Mouse (Mus musculus) lung, postnatal 10 days (tissue): Measurements from ENCODE around the gene Gm29094.
"Not testable (repeated sequence)": the region's sequence is repeated elsewhere in the genome, so short reads cannot be mapped to it uniquely, and the experiment has no call there.

Source experiments
- DNase-seq: peaks from one replicate; pipeline ENCODE4 v3.0.0; 2021

Gene Gm29094

DNA sequence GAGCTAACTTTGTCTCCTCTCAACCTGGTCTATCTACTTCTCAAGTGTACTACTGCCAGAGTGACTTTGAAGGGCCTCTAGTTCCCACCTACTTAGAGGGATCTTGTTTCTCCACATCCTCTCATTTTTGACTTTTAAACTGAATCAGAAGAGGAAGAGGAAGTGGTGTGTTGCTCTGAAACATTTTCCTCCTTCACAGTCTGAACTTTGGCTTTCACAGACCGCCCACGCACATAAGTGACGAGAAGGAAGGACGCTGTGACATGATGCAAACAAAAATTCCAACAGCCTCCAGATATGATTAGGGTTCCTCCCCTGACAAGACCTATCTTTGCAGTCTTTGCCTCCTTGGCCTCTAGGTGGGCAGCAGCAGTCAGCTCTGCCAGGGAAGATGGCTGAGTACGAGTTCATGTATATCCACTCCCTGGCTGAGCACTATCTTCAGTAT is at the start of gene Gm29094, which contains the start of gene Bcl2a1b:
TSS of gene Gm29094 (plus strand) at position 411 of the 448 bp plus-strand sequence.
TSS of gene Bcl2a1b (plus strand) at position 241 of the 448 bp plus-strand sequence.
- DNase-seq = peak; percentile 29

DNA sequence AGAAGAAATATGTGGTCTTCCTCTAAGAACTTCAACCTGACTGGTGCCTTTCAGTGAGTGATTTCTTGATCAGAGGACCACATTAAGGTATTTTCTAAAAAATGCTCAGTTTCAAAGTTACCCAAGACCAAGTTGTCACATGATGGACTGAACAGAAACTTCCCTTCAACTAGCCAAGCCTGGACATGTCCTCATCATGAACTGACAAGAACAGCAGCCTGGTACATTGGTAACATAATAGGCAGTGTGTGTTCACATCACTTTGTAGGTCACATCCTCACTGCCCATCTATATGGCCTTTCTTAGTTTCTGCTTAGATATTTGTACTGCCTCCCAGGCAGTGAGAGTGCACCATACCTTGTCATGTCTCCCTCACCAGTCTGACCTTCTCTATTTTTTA is 26.6 kb upstream of the Gm29094 start:
- not testable (repeated sequence) for DNase-seq

DNA sequence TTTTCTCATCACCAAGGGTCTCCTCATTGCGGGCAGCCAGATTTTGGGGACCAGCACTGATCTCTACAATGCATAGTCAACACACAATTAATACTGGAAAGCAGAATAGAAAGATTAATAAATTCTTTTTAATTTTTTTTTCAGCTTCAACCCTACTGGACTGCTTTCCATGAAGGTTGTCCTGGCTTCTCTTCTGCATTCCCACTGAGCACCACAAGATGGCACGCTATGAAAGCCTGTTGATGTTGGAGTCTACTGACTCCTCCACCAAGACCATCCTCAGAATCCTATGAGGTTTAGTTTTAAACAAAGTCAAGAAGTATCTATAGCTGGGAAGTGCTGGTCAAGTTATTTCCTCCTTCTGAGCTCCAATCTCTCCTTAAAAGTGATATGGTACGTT is 20.3 kb upstream of the Gm29094 start:
- DNase-seq = peak; percentile 88

DNA sequence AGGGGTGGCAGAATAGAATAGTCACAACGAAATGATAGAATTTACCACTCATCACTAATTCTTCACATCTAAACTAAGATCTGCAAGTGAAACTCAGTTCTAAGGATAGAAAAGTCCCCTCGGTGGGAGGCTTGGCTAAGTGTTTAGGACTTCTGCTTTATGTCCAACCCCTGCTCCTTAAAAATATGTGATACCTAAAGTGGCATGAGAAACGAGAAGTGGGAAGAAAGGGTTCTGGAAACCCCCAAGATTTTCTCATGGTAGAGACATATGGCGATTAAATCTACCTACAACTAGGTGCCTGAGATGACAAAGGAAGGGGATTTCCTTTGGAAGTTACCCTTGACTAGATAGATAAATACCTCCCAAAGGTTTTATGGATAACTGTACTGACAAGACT is 19.7 kb upstream of the Gm29094 start:
- not testable (repeated sequence) for DNase-seq

DNA sequence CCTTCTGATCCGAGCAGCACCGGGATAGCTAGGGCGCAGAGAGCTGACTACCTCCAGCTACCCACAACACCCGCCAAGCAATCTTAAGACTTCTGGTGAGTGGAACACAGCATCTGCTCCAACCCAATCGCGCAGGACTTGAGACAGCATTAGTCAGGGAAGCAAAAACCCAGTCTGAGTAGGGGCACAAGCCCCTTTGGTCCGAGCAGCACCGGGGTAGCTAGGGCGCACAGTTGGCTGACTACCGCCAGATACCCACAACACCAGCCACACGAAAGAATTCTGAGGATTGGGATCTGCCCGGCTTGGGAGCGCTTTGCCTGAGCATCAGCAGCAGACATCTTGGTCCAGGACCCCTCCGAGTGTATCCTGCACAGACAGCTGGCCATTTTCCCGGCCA is 12.2 kb upstream of the Gm29094 start:
- not testable (repeated sequence) for DNase-seq

DNA sequence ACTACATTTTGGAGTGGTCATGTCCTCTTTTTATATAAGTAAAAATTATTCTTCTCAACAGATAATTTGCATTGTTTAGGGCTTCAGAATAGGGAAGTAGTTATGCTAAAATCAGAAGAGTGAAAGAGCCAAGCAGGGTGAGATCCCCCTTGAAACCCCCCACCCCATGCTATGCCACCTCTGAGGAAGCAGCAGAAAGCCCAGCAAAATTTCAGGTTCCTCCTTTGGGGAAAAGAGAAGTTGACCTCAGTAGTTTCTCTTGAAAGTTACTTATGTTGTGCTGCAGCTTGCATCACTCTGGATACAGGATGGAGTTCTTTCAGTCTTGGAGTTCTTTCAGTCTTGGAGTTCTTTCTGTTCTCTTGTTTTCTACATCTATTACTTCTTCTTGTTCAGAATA is 3.7 kb upstream of the Gm29094 start:
- not testable (repeated sequence) for DNase-seq

DNA sequence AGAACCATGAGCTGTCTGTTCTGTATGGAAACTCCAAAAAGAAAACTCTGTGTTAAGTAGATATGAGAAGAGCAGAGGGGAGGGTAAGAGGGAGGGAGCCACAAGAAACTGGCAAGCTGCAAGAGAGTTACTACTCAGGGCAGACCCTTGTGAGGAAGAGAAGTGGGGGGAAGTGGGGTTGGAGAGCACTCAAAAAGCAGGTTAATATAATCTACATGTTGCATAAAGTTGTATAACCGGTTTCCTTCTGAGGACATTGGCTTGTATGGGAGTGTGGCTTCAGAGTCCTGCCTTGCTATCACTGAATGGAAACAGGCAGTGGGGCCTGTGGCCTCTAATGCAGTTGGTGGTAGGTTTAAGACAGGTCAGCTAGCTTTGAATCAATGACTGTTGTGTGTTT is 1.7 kb upstream of the Gm29094 start:
- peak; percentile 77 for DNase-seq

DNA sequence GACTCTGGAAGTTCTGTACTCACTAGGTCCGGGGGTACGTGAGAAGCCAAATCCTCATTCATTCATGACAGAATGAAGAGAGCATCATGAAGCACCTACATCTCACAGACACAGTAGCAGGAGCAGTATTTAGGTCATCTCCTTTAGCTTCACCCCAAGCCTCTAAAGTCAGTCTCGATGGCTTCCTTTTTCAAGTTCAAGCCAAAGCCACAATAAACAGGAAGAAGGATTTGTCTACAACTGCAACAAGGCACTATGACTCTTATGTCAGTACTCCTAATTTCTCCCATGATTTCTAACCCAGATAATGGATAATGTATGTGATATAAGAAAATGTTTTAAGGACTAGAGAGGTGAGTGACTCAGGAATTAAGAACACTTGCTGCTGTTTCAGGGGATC is 830 bp upstream of the Gm29094 start:
- DNase-seq = not testable (repeated sequence)

DNA sequence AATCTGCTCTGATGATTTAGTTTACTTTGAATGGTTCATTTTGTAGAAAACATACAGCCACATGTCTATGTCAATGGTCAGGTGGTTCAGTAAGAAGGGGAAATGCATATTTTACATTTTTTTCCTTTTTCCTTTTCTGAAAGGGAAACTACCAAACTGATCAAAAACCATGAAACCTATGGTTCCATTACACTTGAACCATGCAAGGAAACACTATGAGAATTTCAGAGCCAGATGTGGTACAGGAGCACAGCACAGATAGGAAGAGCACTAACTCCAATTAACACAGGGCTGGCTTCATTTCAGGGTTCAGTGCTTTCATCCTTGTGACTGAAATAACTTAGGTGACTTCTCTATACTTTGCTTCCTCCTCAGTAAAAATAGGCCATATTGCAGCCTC is 3.1 kb downstream of the Gm29094 start:
- DNase-seq = not testable (repeated sequence)

DNA sequence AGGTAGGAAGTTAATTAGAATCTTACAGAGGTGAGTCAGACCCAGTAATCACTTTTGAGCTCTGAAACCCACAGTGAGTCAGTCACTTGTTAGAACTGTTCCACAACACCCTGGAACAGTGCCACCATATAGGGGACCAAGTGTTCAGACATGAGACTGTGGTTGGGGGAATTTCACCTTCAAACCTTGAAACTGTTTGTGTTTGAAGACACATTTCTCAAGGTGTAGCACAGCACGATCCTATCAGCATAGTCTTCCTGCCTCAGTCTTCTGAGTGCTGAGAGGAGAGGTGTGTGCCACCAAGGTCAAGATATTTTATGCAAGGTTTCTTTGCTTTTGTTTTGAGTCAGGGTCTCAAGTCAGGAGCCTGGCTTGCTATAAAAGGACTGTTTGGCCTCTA is 9.8 kb downstream of the Gm29094 start:
- DNase-seq = not testable (repeated sequence)

DNA sequence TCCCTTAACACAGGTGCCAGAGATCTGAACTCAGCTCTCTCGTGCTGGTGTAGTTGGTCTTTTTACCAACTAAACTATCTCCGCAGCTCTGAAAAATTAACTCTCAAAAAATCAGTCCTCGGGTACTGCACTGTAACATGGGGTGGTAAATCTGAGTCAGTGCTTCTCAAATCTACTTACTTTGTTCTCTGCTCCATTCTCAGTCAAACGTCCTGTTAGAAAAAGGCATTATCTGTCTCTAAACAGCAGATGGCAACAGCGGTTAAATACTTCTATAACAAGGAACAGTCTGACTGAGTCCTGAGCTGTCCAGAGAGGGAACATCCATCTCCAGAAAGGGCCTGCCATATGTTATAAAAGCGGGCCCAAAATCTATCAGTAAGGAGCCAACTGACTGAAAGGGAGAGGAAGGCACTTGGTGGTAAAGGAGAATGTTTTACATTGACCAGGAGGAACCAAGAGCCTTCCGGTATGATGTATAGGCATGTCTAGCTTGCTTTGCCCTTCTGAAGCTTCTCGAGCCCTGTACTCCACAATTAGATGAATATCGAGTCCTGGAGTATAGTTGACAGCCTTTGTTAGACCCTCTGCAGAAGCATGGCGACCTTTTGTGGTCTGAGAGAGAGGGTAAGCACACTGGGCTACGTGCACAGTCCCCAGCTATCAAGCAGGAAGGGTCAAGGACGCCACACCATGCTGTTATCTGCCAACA is 11.3 kb downstream of the Gm29094 start, which contains the start of gene Mthfs:
TSS of gene Mthfs (plus strand) at position 324 of the 712 bp plus-strand sequence.
- DNase-seq = not testable (repeated sequence)

DNA sequence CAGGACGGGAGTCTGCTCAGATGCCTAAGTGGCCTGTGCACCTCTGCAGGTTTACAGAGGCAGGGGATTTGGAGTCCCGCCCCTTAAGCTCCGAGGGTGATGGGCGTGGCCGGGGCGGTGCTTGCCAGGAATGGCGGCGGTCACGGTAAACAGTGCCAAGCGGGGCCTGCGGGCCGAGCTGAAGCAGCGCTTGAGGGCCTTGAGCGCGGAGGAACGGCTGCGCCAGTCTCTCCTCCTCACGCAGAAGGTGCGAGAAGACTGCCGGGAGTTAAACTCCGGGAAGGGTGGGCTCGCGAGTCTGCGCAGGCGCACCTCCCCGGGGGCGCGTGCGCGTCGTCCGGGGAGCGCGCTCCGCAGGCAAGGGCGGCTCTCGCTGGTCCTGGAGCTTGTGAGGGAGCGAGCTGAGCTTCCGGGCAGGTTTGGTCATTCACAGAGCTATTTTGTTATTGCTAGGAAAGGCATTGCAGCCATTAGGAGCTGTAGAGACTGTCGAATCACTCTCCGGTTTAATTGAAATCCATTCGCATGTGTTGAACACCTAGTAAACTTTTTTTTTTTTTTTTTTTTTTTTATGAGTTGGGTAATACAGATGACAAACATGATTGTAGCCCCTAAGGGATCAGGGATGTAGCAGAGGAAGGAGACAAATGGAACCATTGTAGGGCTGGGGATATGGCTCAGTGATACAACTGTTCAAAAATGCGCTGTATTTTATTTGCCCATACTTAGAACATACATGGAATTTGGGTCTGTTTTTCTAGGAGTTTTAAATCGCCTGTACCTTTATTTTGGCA is 12.1 kb downstream of the Gm29094 start:
- peak; percentile 87 for DNase-seq

DNA sequence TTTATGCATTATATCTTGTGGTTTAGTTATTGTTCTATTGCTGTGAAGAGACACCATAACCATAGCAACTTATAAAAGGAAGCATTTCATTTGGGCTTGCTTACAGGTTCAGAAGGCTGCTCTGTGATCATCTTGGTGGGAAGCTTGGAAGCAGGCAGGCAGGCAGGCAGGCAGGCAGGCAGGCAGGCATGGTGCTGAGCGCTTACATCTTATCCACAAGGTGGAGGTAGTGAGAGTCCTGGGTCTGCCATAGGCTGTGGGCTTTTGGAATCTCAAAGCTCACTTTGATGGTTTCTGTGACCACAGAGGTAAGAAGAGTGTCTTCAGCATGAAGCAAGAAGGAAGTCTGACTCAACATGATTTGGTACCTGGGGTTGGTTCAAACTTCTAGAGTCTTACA is 13.2 kb downstream of the Gm29094 start:
- DNase-seq = peak; percentile 56

DNA sequence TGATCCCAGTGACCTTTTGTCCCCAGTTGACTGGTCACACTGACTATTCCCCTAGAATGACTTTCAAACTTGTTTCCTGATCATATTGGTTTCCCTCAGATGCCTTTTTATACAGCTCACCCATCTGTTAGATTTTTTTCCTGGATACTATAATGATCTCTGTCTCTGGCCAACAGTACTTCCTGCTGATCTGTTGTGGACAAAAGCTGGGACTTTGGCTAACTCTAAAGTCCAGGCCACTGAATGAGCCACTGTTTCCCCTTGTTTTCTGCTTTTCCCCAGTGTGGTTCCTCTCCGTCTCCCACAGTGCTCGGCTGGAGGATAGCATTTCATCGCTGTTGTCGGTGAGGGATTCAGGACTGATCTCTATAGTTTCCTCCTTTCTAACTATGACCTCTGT is 19.0 kb downstream of the Gm29094 start:
- DNase-seq = not testable (repeated sequence)

DNA sequence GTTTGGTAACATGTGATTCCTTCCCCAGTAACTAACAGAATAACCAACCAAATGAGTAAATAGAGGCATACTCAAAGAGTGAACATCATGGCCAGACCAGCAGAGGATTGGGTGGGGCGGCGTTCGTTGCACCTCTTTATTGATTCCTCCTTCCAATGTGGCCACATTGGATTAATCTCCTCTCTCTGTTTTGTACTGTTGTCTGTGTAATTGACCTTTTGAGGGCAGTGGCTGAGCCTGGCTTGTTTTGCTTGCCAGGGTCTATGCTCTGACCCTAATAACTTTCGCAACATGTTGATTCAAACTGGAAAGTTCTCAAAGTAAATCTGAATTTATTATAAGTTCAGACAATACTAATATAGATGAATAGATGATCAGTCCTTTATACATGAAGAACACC is 20.5 kb downstream of the Gm29094 start:
- not testable (repeated sequence) for DNase-seq

DNA sequence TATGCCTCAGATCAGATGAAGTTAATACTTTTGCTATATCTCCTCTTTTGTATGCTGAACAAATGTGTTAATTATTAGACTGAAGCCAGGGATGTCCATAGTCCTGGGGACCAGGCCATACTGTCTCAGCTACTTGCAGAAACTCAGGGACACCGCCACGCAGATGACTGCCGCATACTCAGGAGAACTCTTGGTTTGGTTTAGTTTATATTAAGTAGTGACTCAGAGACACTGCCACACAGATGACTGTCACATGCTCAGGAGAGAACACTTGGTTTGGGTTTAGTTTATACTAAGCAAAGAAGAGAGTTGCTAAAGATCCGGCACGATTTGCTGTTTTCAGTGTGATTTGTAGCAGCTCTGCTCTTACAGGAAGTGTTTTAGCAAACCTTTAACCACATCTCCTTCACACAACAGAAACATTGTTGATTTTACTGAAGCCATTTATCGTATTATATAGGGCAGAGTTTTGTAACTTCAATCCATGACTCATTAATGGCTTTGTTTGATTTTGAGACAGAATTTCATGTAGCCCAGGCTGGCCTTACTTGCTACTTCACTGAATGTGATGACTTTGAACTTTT is 21.6 kb downstream of the Gm29094 start:
- not testable (repeated sequence) for DNase-seq

DNA sequence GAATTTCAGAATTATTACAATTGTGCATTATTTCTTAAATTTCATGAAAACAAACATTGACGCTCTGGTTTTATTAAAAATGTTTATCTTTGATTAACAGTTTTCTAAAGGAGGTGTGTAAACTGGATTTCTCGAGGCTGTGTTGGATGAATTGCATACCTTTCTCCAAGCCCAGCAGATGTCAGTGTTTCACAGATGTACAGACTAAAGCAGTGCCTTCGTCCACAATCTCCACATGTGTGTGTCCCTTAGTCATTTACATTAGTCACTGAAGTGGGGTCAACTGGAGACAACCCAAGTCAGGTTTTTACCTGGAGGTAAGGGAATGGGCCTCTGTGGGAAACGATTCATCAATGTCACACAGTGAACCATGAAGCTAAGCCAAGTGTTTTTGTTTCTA is 26.9 kb downstream of the Gm29094 start:
- DNase-seq = no peak

DNA sequence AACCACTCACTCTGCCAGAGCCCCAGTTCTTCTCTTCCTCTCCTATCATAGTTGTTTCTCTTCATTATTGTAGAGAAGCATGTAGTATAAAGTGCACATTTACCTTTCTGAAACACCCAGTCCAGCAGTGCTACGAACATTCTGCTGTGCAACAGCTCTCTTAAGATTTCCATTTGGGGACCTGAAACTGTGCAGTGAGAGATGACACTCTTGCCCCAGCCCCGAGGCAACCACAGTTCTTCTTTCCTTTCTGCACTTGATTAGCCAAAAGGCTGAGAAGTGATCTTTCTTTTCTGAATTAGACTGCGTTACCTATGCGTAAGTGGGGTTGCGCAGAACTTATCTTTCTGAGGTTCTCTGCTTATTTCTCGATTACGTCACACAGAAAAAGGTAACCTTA is 28.9 kb downstream of the Gm29094 start:
- no peak for DNase-seq

DNA sequence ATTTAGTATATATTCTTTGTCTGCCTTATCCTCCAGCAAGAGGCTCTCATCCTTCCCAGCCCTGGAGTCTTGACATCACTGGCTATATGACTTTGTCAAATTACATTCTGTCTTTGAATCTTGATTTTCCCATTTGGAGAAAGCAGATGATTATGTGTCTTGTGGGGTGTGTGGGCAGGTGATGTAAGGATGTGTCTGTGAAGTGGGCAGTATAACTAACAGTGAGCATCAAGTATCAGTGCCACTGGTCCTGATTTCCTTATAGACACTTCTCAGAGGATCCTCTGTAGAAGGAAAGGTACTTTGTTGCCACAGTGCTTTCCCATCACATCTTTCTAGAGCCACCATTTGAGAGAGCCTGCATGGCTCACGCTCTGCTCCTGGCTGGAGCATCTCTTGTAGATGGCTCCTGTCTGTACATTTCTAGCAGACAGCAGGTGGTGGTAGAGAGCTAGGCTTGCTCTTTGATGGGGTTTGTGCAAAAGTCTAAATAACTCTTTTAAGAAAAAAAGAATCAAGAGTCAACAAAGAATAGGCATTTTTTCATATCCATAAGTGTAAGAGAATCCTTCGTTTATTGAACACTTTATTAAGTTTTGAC is 31.8 kb downstream of the Gm29094 start:
- DNase-seq = peak; percentile 54

DNA sequence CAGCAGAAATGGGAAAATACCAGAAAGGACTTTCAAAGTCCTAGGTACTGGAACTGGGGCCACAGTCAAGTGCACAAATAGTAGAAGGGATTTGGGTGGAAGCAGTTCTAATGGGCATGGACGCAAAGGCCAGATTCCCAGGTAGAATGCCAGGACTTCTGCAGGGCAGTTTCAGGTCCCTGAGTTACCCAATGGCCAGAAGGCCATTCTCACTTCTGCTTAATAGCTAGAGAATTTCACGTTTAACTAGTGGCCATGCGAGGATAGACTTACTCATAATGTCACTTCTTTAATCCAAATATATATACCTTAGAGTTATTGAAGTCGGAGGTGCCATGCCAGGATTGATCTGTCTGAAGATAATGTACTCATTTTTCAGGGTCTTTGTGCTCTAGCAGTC is 38.0 kb downstream of the Gm29094 start:
- DNase-seq = not testable (repeated sequence)

DNA sequence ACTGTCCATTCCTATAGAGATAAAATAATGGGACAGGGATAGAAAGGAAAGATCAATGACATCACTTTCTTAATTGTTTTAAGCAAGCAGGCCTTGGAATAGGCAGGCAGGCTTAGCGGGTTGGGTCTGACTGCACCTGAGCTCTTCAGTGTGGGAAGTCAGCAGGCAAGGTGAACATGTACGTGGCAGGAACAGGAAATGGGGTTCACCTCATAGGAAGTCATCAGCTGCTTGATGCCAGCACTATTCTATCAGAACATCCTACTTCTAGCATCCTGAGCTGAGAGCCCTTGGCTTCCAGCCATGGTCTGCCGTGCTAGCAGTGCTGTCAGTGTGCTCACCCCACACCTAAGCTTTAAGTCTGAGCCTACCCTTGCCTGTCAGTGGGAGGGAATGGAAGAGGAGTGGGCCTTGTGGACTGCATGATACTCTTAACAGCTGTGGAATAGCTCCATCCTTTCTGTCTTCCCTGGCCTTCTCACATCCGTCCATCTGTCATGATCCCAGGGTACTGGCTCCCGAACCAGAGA is 39.9 kb downstream of the Gm29094 start:
- not testable (repeated sequence) for DNase-seq

DNA sequence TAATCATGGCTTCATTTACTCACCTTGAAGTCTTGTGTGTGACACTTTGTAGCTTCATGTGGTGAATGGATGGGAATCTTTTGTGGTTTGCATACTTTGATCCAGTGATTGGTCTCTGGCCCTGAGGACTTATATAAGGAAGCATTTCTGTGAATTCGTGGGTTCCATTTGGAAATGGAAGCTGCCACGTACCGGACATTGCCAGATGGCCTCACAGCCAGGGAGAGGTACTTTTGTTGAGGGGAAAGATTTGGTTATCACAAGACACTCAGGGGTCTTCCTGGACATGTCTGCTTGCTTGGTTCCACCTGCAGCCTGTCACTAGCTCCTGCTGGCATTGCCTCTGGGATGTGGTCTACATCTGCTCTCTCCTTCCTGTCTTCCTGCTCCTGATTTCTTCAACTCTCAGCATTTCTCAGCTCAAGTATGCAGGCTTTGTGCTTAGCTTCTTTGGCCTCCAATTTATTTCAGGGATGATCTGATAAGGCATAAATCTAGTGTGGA is 41.4 kb downstream of the Gm29094 start:
- not testable (repeated sequence) for DNase-seq

DNA sequence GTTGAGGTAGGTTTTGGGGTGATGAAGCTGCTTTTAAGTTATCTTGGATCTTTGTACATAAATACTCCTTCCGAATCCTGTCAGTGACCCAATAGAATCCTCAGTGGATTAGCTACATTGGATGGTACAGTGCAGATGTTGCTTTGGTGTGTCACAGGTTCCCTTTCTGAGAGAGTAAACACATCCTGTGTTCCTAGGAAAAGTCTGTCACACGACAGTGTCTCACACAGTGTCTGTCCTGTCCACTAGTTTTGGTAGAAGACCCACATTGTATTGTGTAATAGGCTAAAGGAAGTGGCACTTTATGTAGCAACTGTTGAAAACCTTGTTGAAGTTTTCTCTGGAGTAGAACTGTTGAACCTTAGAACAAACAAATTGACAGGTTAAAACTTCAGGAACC is 54.2 kb downstream of the Gm29094 start:
- DNase-seq = no peak
